Mouse (Mus musculus) MEL (cell line): ENCODE measurements around the gene Tmbim1. TPM values are rescaled to one million over a fixed set of nuclear protein-coding genes. Genes with fewer than 3 reads are reported as not detected.

Experiments
- DNase-seq: peaks from one replicate; pipeline ENCODE4 v3.0.0; 2011; ENCODE audit warnings: low read depth, low spot score
- H3K27ac ChIP-seq: 2 replicates; pipeline ENCODE4 v1.5.1; 2012; ENCODE audit warnings: low read depth, mild to moderate bottlenecking, control low read depth, low read length, moderate library complexity; ENCODE audit not compliant: control insufficient read depth
- H3K27me3 ChIP-seq, 2 experiments: fragments of 150-350 bp in 1 of 2; sonication (generic) in 1 of 2; 2 replicates each; pipeline ENCODE4 v1.6.1; 2012; ENCODE audit warnings: low read length in 2 of 2, mild to moderate bottlenecking in 2 of 2, improper control_type of control experiment in 1 of 2, moderate library complexity in 1 of 2; ENCODE audit not compliant: insufficient read depth in 2 of 2, control insufficient read depth in 1 of 2
- H3K36me3 ChIP-seq, 2 experiments: 2 replicates each; pipeline ENCODE4 v1.6.1; 2012 to 2014; ENCODE audit warnings: low read length in 2 of 2, improper control_type of control experiment in 1 of 2, inconsistent platforms in 1 of 2, mild to moderate bottlenecking in 1 of 2; ENCODE audit not compliant: insufficient read depth in 2 of 2, control insufficient read depth in 1 of 2
- H3K4me1 ChIP-seq, 2 experiments: fragments of 150-350 bp in 1 of 2; sonication (generic) in 1 of 2; 2 replicates each; pipeline ENCODE4 v1.6.1; 2012; ENCODE audit warnings: low read length in 2 of 2, improper control_type of control experiment in 1 of 2, mild to moderate bottlenecking in 1 of 2; ENCODE audit not compliant: insufficient read depth in 2 of 2, control insufficient read depth in 1 of 2
- H3K4me3 ChIP-seq, 2 experiments: fragments of 150-350 bp in 1 of 2; sonication (generic) in 1 of 2; 2 replicates each; pipeline ENCODE4 v1.5.1; 2012; ENCODE audit warnings: low read depth in 2 of 2, low read length in 2 of 2, mild to moderate bottlenecking in 2 of 2, moderate library complexity in 2 of 2, control low read depth in 1 of 2, improper control_type of control experiment in 1 of 2; ENCODE audit not compliant: control insufficient read depth in 1 of 2, insufficient read depth in 1 of 2
- H3K79me2 ChIP-seq: 2 replicates; pipeline ENCODE4 v1.6.1; 2012; ENCODE audit warnings: mild to moderate bottlenecking, low read length, moderate library complexity; ENCODE audit not compliant: control insufficient read depth, poor library complexity, insufficient read depth
- H3K9ac ChIP-seq: 2 replicates; pipeline ENCODE4 v1.6.1; 2012; ENCODE audit warnings: low read depth, mild to moderate bottlenecking, control low read depth, low read length, moderate library complexity; ENCODE audit not compliant: control insufficient read depth, poor library complexity, severe bottlenecking
- H3K9me3 ChIP-seq: fragments of 150-350 bp; sonication (generic); replicated peaks from 2 replicates; pipeline ENCODE4 v1.6.1; 2012; ENCODE audit warnings: mild to moderate bottlenecking, low read length, improper control_type of control experiment, moderate library complexity; ENCODE audit not compliant: insufficient read depth
- BHLHE40 ChIP-seq: IDR thresholded peaks from 2 replicates; pipeline ENCODE4 v1.6.1; 2012; ENCODE audit warnings: low read depth, mild to moderate bottlenecking, inconsistent platforms, low read length, improper control_type of control experiment, borderline replicate concordance
- CHD1 ChIP-seq: IDR thresholded peaks from 2 replicates; pipeline ENCODE4 v1.6.1; 2012; ENCODE audit warnings: low read depth, mild to moderate bottlenecking, inconsistent platforms, low read length, improper control_type of control experiment
- CHD2 ChIP-seq: IDR thresholded peaks from 2 replicates; pipeline ENCODE4 v1.6.1; 2011; ENCODE audit warnings: low read length, improper control_type of control experiment
- CTCF ChIP-seq, 3 experiments: IDR thresholded peaks in 2 of 3; conservative IDR thresholded peaks in 1 of 3; 2 replicates each; pipeline ENCODE4 v1.5.1; 2011 to 2012; ENCODE audit warnings: low read length in 3 of 3, low read depth in 2 of 3, mild to moderate bottlenecking in 2 of 3, improper control_type of control experiment in 1 of 3, inconsistent platforms in 1 of 3, mixed read lengths in 1 of 3, moderate library complexity in 1 of 3; ENCODE audit not compliant: control insufficient read depth in 1 of 3, insufficient read depth in 1 of 3, poor library complexity in 1 of 3, severe bottlenecking in 1 of 3
- E2F4 ChIP-seq: IDR thresholded peaks from 2 replicates; pipeline ENCODE4 v1.6.1; 2011; ENCODE audit warnings: low read depth, low read length, improper control_type of control experiment, borderline replicate concordance
- ELF1 ChIP-seq: IDR thresholded peaks from 2 replicates; pipeline ENCODE4 v1.6.1; 2014; ENCODE audit warnings: low read depth, mild to moderate bottlenecking, inconsistent platforms, low read length, improper control_type of control experiment, moderate library complexity
- EP300 ChIP-seq, 2 experiments: IDR thresholded peaks; 2 replicates each; pipeline ENCODE4 v1.6.1; 2011; ENCODE audit warnings: improper control_type of control experiment in 2 of 2, low read length in 2 of 2, low read depth in 1 of 2, mild to moderate bottlenecking in 1 of 2
- GABPA ChIP-seq: IDR thresholded peaks from 2 replicates; pipeline ENCODE4 v1.6.1; 2012; ENCODE audit warnings: low read depth, mild to moderate bottlenecking, inconsistent platforms, low read length, improper control_type of control experiment, moderate library complexity
- GATA1 ChIP-seq: IDR thresholded peaks from 2 replicates; pipeline ENCODE4 v1.6.1; 2011; ENCODE audit warnings: low read depth, low read length, improper control_type of control experiment
- HCFC1 ChIP-seq: IDR thresholded peaks from 2 replicates; pipeline ENCODE4 v1.6.1; 2012; ENCODE audit warnings: low read depth, mild to moderate bottlenecking, inconsistent platforms, low read length, improper control_type of control experiment, moderate library complexity
- JUND ChIP-seq: IDR thresholded peaks from 2 replicates; pipeline ENCODE4 v1.6.1; 2011; ENCODE audit warnings: low read depth, mild to moderate bottlenecking, improper control_type of control experiment, low read length
- KAT2A ChIP-seq: conservative IDR thresholded peaks from 2 replicates; pipeline ENCODE4 v1.6.1; 2012; ENCODE audit warnings: low read depth, low read length, improper control_type of control experiment, inconsistent platforms
- MAFK ChIP-seq: IDR thresholded peaks from 2 replicates; pipeline ENCODE4 v1.6.1; 2011; ENCODE audit warnings: low read depth, mild to moderate bottlenecking, low read length, improper control_type of control experiment, borderline replicate concordance
- MAX ChIP-seq: IDR thresholded peaks from 2 replicates; pipeline ENCODE4 v1.6.1; 2011; ENCODE audit warnings: low read length, improper control_type of control experiment
- MAZ ChIP-seq: IDR thresholded peaks from 2 replicates; pipeline ENCODE4 v1.6.1; 2012; ENCODE audit warnings: low read depth, mild to moderate bottlenecking, inconsistent platforms, low read length, improper control_type of control experiment
- MEF2A ChIP-seq: IDR thresholded peaks from 2 replicates; pipeline ENCODE4 v1.6.1; 2014; ENCODE audit warnings: low read depth, mild to moderate bottlenecking, inconsistent platforms, low read length, improper control_type of control experiment; ENCODE audit not compliant: poor library complexity, insufficient replicate concordance, severe bottlenecking; ENCODE audit errors: extremely low read depth
- MXI1 ChIP-seq: IDR thresholded peaks from 2 replicates; pipeline ENCODE4 v1.6.1; 2011; ENCODE audit warnings: mild to moderate bottlenecking, low read depth, low read length, improper control_type of control experiment
- MYB ChIP-seq: IDR thresholded peaks from 2 replicates; pipeline ENCODE4 v1.6.1; 2011; ENCODE audit warnings: mild to moderate bottlenecking, low read depth, low read length, improper control_type of control experiment
- MYC ChIP-seq: IDR thresholded peaks from 2 replicates; pipeline ENCODE4 v1.6.1; 2011; ENCODE audit warnings: low read depth, mild to moderate bottlenecking, low read length, improper control_type of control experiment, moderate library complexity
- NELFE ChIP-seq: IDR thresholded peaks from 2 replicates; pipeline ENCODE4 v1.6.1; 2011; ENCODE audit warnings: low read depth, low read length, improper control_type of control experiment
- NRF1 ChIP-seq: IDR thresholded peaks from 2 replicates; pipeline ENCODE4 v1.6.1; 2014; ENCODE audit warnings: low read depth, mild to moderate bottlenecking, inconsistent platforms, low read length, improper control_type of control experiment, moderate library complexity; ENCODE audit not compliant: poor library complexity, insufficient read depth, severe bottlenecking
- POLR2A ChIP-seq, 2 experiments: IDR thresholded peaks; 2 replicates each; pipeline ENCODE4 v1.6.1; 2011 to 2012; ENCODE audit warnings: low read length in 2 of 2, mild to moderate bottlenecking in 2 of 2, control low read depth in 1 of 2, improper control_type of control experiment in 1 of 2, low read depth in 1 of 2, moderate library complexity in 1 of 2; ENCODE audit not compliant: control insufficient read depth in 1 of 2, insufficient read depth in 1 of 2, poor library complexity in 1 of 2
- POLR2AphosphoS2 ChIP-seq: IDR thresholded peaks from 2 replicates; pipeline ENCODE4 v1.6.1; 2011; ENCODE audit warnings: low read length, improper control_type of control experiment
- POLR2AphosphoS5 ChIP-seq: IDR thresholded peaks from 2 replicates; pipeline ENCODE4 v1.6.1; 2012; ENCODE audit warnings: low read depth, borderline replicate concordance, mild to moderate bottlenecking, inconsistent platforms, low read length, moderate library complexity, mixed read lengths
- RAD21 ChIP-seq: IDR thresholded peaks from 2 replicates; pipeline ENCODE4 v1.6.1; 2011; ENCODE audit warnings: mild to moderate bottlenecking, low read depth, low read length, improper control_type of control experiment
- RCOR1 ChIP-seq: IDR thresholded peaks from 2 replicates; pipeline ENCODE4 v1.6.1; 2012; ENCODE audit warnings: low read depth, mild to moderate bottlenecking, inconsistent platforms, low read length, improper control_type of control experiment
- SIN3A ChIP-seq: IDR thresholded peaks from 2 replicates; pipeline ENCODE4 v1.6.1; 2012; ENCODE audit warnings: low read length, improper control_type of control experiment, inconsistent platforms
- SMC3 ChIP-seq: IDR thresholded peaks from 2 replicates; pipeline ENCODE4 v1.6.1; 2011; ENCODE audit warnings: low read depth, low read length, improper control_type of control experiment
- TAL1 ChIP-seq: IDR thresholded peaks from 2 replicates; pipeline ENCODE4 v1.6.1; 2012; ENCODE audit warnings: mild to moderate bottlenecking, inconsistent platforms, low read length, moderate library complexity, mixed read lengths
- TBP ChIP-seq: IDR thresholded peaks from 2 replicates; pipeline ENCODE4 v1.8.0; 2011; ENCODE audit warnings: low read depth, low read length, improper control_type of control experiment
- UBTF ChIP-seq: IDR thresholded peaks from 2 replicates; pipeline ENCODE4 v1.6.1; 2012; ENCODE audit warnings: low read depth, mild to moderate bottlenecking, inconsistent platforms, low read length, improper control_type of control experiment, moderate library complexity, borderline replicate concordance; ENCODE audit not compliant: insufficient read depth
- USF1 ChIP-seq: IDR thresholded peaks from 2 replicates; pipeline ENCODE4 v1.6.1; 2014; ENCODE audit warnings: low read depth, mild to moderate bottlenecking, inconsistent platforms, low read length, improper control_type of control experiment, moderate library complexity
- USF2 ChIP-seq, 2 experiments: IDR thresholded peaks; 2 replicates each; pipeline ENCODE4 v1.6.1; 2011 to 2012; ENCODE audit warnings: improper control_type of control experiment in 2 of 2, low read length in 2 of 2, borderline replicate concordance in 1 of 2, inconsistent platforms in 1 of 2, low read depth in 1 of 2, mild to moderate bottlenecking in 1 of 2; ENCODE audit not compliant: insufficient read depth in 1 of 2
- ZC3H11A ChIP-seq: IDR thresholded peaks from 2 replicates; pipeline ENCODE4 v1.6.1; 2012; ENCODE audit warnings: low read depth, mild to moderate bottlenecking, inconsistent platforms, low read length, improper control_type of control experiment
- ZKSCAN1 ChIP-seq: IDR thresholded peaks from 2 replicates; pipeline ENCODE4 v1.6.1; 2012; ENCODE audit warnings: low read depth, mild to moderate bottlenecking, inconsistent platforms, low read length, improper control_type of control experiment, moderate library complexity
- ZMIZ1 ChIP-seq: IDR thresholded peaks from 2 replicates; pipeline ENCODE4 v1.6.1; 2012; ENCODE audit warnings: low read depth, mild to moderate bottlenecking, inconsistent platforms, low read length, improper control_type of control experiment, moderate library complexity
- ZNF384 ChIP-seq: IDR thresholded peaks from 2 replicates; pipeline ENCODE4 v1.6.1; 2012; ENCODE audit warnings: low read depth, mild to moderate bottlenecking, inconsistent platforms, low read length, improper control_type of control experiment
- polyA plus RNA-seq, 2 experiments: library from polyadenylated mRNA; stranded (reverse) in 1 of 2; unstranded in 1 of 2; fragments of >175 nt in 1 of 2; fragments of >200 nt in 1 of 2; gene quantifications; 2 replicates each; pipeline versions ENCODE4 v1.2.1 to v1.2.4; 2012; ENCODE audit warnings: low replicate concordance in 2 of 2, low read depth in 1 of 2; ENCODE audit not compliant: insufficient read length in 2 of 2, insufficient read depth in 1 of 2, missing spikeins in 1 of 2
- total RNA-seq: library from RNA; depleted of rRNA; stranded (reverse); fragments of 300-350 nt; gene quantifications from 2 replicates; pipeline ENCODE4 v1.2.3, GENCODE M21; 2012

The Tmbim1 gene
- total and polyA plus RNA-seq, 3 experiments = 13.0 to 20.8 TPM; not detected in 1

GRCm38 (mm10) chr1:74332241-74332763 lies 26.9 kb upstream of the Tmbim1 start:
- Histone ChIP-seq H3K9ac (peak overlapping the region; percentile 54), H3K4me3 (peak overlapping the region; percentile 51 to 72), H3K27ac (peak overlapping the region; percentile 41), H3K36me3 (peaks cover 0 to 13% of the 10 kb centered on the region in 2 experiments; a peak in 2 of 4 replicates), H3K4me1 (peaks cover 10 to 25% of the 10 kb centered on the region in 2 experiments), H3K79me2 (no peaks in the 10 kb centered on the region), H3K27me3 (no peaks in the 10 kb centered on the region), H3K9me3 (no peaks in the 10 kb centered on the region)
- peak; percentile 98 for DNase-seq
- TF ChIP-seq ELF1 (peak; percentile 46; the same call in 1 of the 2 replicates), HCFC1 (peak; percentile 67), RCOR1 (no peak), JUND (no peak), ZKSCAN1 (no peak), GATA1 (no peak), USF2 (IDR thresholded peaks at IDR 0.05; ENCODE audit: borderline replicate concordance in 1 of 2, insufficient read depth in 1 of 2, low read depth in 1 of 2, low read length in 2 of 2) (no peak), UBTF (no peak), POLR2A (IDR thresholded peaks at IDR 0.05; ENCODE audit: control insufficient read depth in 1 of 2, insufficient read depth in 1 of 2, low read depth in 1 of 2, low read length in 2 of 2, poor library complexity in 1 of 2) (peak; percentile 37 to 96; a peak in 3 of 4 replicates), MAZ (peak; percentile 77; the same call in 1 of the 2 replicates), TAL1 (no peak), ZC3H11A (no peak), SMC3 (no peak), SIN3A (peak; percentile 76), POLR2AphosphoS2 (peak; percentile 67; the same call in 1 of the 2 replicates), TBP (peak; percentile 89), MAFK (no peak), GABPA (no peak), MYC (peak; percentile 94), MEF2A (no peak), CTCF (IDR thresholded peaks at IDR 0.05 in 2 of 3, conservative IDR thresholded peaks at IDR 0.05 in 1 of 3; ENCODE audit: control insufficient read depth in 1 of 3, insufficient read depth in 1 of 3, low read depth in 2 of 3, low read length in 3 of 3, poor library complexity in 1 of 3, severe bottlenecking in 1 of 3) (no peak), NELFE (peak; percentile 79), CHD2 (no peak), MXI1 (peak; percentile 94), MYB (no peak), ZNF384 (no peak), RAD21 (no peak), BHLHE40 (no peak; the same call in 1 of the 2 replicates), USF1 (peak; percentile 29; the same call in 1 of the 2 replicates), NRF1 (peak; percentile 77), KAT2A (no peak), POLR2AphosphoS5 (0 out of 2 replicates have a peak, but pooled peaks have one; percentile 29), MAX (peak; percentile 86), CHD1 (no peak), ZMIZ1 (no peak), E2F4 (no peak), EP300 (IDR thresholded peaks at IDR 0.05; ENCODE audit: low read depth in 1 of 2, low read length in 2 of 2) (no peak)
